In the genomic region with DNA sequence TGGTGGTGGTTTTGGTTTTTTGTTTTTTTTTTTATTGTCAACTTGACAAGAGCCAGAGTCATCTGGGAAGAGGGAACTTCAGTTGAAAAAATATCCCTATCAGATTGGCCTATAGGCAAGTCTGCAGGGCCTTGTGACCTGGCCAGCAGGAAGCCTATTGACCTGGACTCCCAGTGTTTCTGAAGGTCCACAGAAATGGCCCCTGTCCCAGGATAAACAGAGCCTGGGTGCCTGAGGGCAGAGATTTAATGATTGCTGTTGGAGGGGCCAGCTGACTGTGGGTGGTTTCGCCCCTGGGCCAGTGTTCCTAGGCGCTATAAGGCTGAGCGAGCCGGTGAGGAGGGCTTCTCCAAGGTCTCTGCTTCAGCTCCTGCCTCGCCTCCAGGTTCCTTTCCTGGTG, we compare ENCODE assay signal across 36 mouse cellular contexts. TPM values are rescaled to one million over a fixed set of nuclear protein-coding genes. Genes with fewer than 3 reads are reported as not detected.
DNase-seq lines count a peak whose midpoint lies in the region; ATAC-seq lines count a peak whose summit lies in the region.
"Had no signal": no experiment of that assay in that cellular context is flagged by ENCODE, and none has a peak within 500 bp of the region (broad histone marks: within the 10 kb centered on the region; RNA-seq: fewer than 3 reads in every experiment).

No protein-coding gene starts in this region.

- H3K9me3 ChIP-seq in hindbrain, embryonic 11.5 days (ENCODE audit: control insufficient read depth, low read length), result no peaks in the 10 kb centered on the region
- no peaks in the 10 kb centered on the region for H3K9me3 ChIP-seq in hindbrain, embryonic 10.5 days
- H3K9me3 ChIP-seq in embryonic facial prominence, embryonic 10.5 days, result no peaks in the 10 kb centered on the region
- H3K9me3 ChIP-seq in liver, embryonic 12.5 days (replicated peaks), result no peaks in the 10 kb centered on the region
- H3K9me3 ChIP-seq: heart, embryonic 12.5 days; liver, embryonic 13.5 days; midbrain, embryonic 12.5 days; neural tube, embryonic 13.5 days; stomach, embryonic 15.5 days had no signal

- H3K4me1 ChIP-seq in hindbrain, embryonic 11.5 days (replicated peaks; ENCODE audit: control insufficient read depth, insufficient read depth, low read length), result peaks cover 7% of the 10 kb centered on the region
- peaks cover 52% of the 10 kb centered on the region for H3K4me1 ChIP-seq in hindbrain, embryonic 10.5 days (replicated peaks)
- H3K4me1 ChIP-seq in embryonic facial prominence, embryonic 10.5 days, result peaks cover 48% of the 10 kb centered on the region
- H3K4me1 ChIP-seq in liver, embryonic 12.5 days, result peaks cover 41% of the 10 kb centered on the region

- no peak overlapping the region for H3K27ac ChIP-seq in hindbrain, embryonic 11.5 days (ENCODE audit: low read depth, low read length)
- no peak overlapping the region for H3K27ac ChIP-seq in hindbrain, embryonic 10.5 days
- no peak overlapping the region for H3K27ac ChIP-seq in embryonic facial prominence, embryonic 10.5 days (replicated peaks)
- H3K27ac ChIP-seq in liver, embryonic 12.5 days, result 0 out of 2 replicates have a peak overlapping the region, but pooled peaks have one; percentile 3
- H3K27ac ChIP-seq: embryonic facial prominence, embryonic 13.5 days; gastrocnemius, adult 2 months; liver, embryonic 13.5 days; midbrain, embryonic 12.5 days; neural tube, embryonic 13.5 days; stomach, embryonic 15.5 days had no signal

- no peaks in the 10 kb centered on the region; the same call in 1 of the 2 replicates for H3K36me3 ChIP-seq in hindbrain, embryonic 11.5 days (ENCODE audit: control insufficient read depth, insufficient read depth, low read length)
- H3K36me3 ChIP-seq in hindbrain, embryonic 10.5 days, result peaks cover 18% of the 10 kb centered on the region
- peaks cover 20% of the 10 kb centered on the region for H3K36me3 ChIP-seq in embryonic facial prominence, embryonic 10.5 days (replicated peaks)
- H3K36me3 ChIP-seq in liver, embryonic 12.5 days, result 0 out of 2 replicates have a peak, but pooled peaks cover under 1% of the 10 kb centered on the region
- H3K36me3 ChIP-seq: liver, embryonic 13.5 days had no signal

- H3K4me2 ChIP-seq in hindbrain, embryonic 11.5 days (replicated peaks; ENCODE audit: low read depth, low read length), result no peak overlapping the region
- no peak overlapping the region for H3K4me2 ChIP-seq in liver, embryonic 12.5 days
- H3K4me2 ChIP-seq: embryonic facial prominence, embryonic 13.5 days; heart, embryonic 12.5 days; liver, embryonic 13.5 days; midbrain, embryonic 12.5 days; neural tube, embryonic 13.5 days; stomach, embryonic 15.5 days had no signal

- H3K9ac ChIP-seq in hindbrain, embryonic 11.5 days (ENCODE audit: low read depth, low read length), result no peak overlapping the region
- H3K9ac ChIP-seq in liver, embryonic 12.5 days, result no peak overlapping the region
- H3K9ac ChIP-seq: embryonic facial prominence, embryonic 13.5 days; heart, embryonic 12.5 days; liver, embryonic 13.5 days; midbrain, embryonic 12.5 days; neural tube, embryonic 13.5 days; stomach, embryonic 15.5 days had no signal

- ATAC-seq in hindbrain, embryonic 11.5 days (ENCODE audit: low FRiP score), result no peak
- no peak for ATAC-seq in liver, embryonic 12.5 days
- ATAC-seq: hindbrain, embryonic 16.5 days; Patski had no signal

- 68% methylated on average over 5 of the region's 5 CpGs for WGBS in hindbrain, embryonic 11.5 days
- 58% methylated on average over 5 of the region's 5 CpGs for WGBS in hindbrain, embryonic 10.5 days
- WGBS in embryonic facial prominence, embryonic 10.5 days, result 43% methylated on average over 5 of the region's 5 CpGs
- WGBS in liver, embryonic 12.5 days (ENCODE audit: insufficient replicate concordance), result 70% methylated on average over 5 of the region's 5 CpGs

- DNase-seq in hindbrain, embryonic 11.5 days (ENCODE audit: low spot score), result peak; percentile 2
- no peak for DNase-seq in hindbrain, embryonic 10.5 days (ENCODE audit: low spot score)
- DNase-seq in embryonic facial prominence, embryonic 10.5 days (ENCODE audit: low spot score), result no peak
- DNase-seq in left cerebral cortex, adult 9 months (ENCODE audit: low spot score in 2 of 2), result no peak
- DNase-seq in retina, postnatal 1 day, result no peak
- DNase-seq in retina, embryonic 14.5 days (ENCODE audit: low spot score), result no peak
- DNase-seq: adrenal gland, postnatal 25 days; B cell, adult 2 months; cerebellum, adult 11-12 months; cerebellum, adult 9-11 months; embryo, embryonic 11 days; gastrocnemius, adult 2 months; gastrocnemius, postnatal 36 days; heart, adult 18-20 months; heart, postnatal 10 days; kidney, adult 18-20 months; layer of hippocampus, postnatal 36 days; liver, embryonic 13.5 days; lung, postnatal 36 days; right cerebral cortex, postnatal 14 days; thymus, adult 18-20 months; thymus, postnatal 25 days had no signal

- H3K27me3 ChIP-seq in hindbrain, embryonic 11.5 days (ENCODE audit: control insufficient read depth, insufficient read depth, low read length), result peaks cover 19% of the 10 kb centered on the region
- H3K27me3 ChIP-seq in hindbrain, embryonic 10.5 days (ENCODE audit: insufficient read depth, poor library complexity, severe bottlenecking), result peaks cover 33% of the 10 kb centered on the region
- peaks cover 53% of the 10 kb centered on the region for H3K27me3 ChIP-seq in embryonic facial prominence, embryonic 10.5 days (replicated peaks; ENCODE audit: low read depth, poor library complexity, severe bottlenecking)
- H3K27me3 ChIP-seq in liver, embryonic 12.5 days (replicated peaks), result peaks cover 70% of the 10 kb centered on the region

- no peak overlapping the region for H3K4me3 ChIP-seq in hindbrain, embryonic 11.5 days (ENCODE audit: low read depth, low read length)
- no peak overlapping the region for H3K4me3 ChIP-seq in hindbrain, embryonic 10.5 days
- peak overlapping the region; percentile 5; the same call in 1 of the 2 replicates for H3K4me3 ChIP-seq in embryonic facial prominence, embryonic 10.5 days
- no peak overlapping the region for H3K4me3 ChIP-seq in liver, embryonic 12.5 days
- H3K4me3 ChIP-seq: embryonic facial prominence, embryonic 13.5 days; gastrocnemius, adult 2 months; heart, embryonic 12.5 days; liver, embryonic 13.5 days; megakaryocyte, embryonic 14.5 days; midbrain, embryonic 12.5 days; neural tube, embryonic 13.5 days; stomach, embryonic 15.5 days had no signal

RNA-seq across cellular contexts. Expression of gene Dkkl1, which starts 1.8 kb away (rescaled TPM):
- 1.6 and 1.7 TPM in 2 replicates for polyA plus RNA-seq in hindbrain, embryonic 11.5 days (2014; fragmentation: Nextera tagmentation; extraction: Ambion mirVana)
- 1.8 and 2.1 TPM in 2 replicates for polyA plus RNA-seq in hindbrain, embryonic 10.5 days (2016; fragmentation: Nextera tagmentation; extraction: Ambion mirVana)
- polyA plus RNA-seq in embryonic facial prominence, embryonic 10.5 days (2016; fragmentation: Nextera tagmentation; extraction: Ambion mirVana), result 1.2 and 2.0 TPM in 2 replicates
- polyA plus RNA-seq in liver, embryonic 12.5 days (2016; fragmentation: Nextera tagmentation; extraction: Ambion mirVana), result 1.9 and 3.0 TPM in 2 replicates
- polyA plus RNA-seq: kidney, embryonic 16.5 days; Patski had no signal

RNA-seq across cellular contexts. Expression of gene Tead2, which starts 1.8 kb away (rescaled TPM):
- 229 and 242 TPM in 2 replicates for polyA plus RNA-seq in hindbrain, embryonic 11.5 days (2014; fragmentation: Nextera tagmentation; extraction: Ambion mirVana)
- polyA plus RNA-seq in hindbrain, embryonic 10.5 days (2016; fragmentation: Nextera tagmentation; extraction: Ambion mirVana), result 324 and 370 TPM in 2 replicates
- polyA plus RNA-seq in embryonic facial prominence, embryonic 10.5 days (2016; fragmentation: Nextera tagmentation; extraction: Ambion mirVana), result 394 and 421 TPM in 2 replicates
- 23.6 and 28.2 TPM in 2 replicates for polyA plus RNA-seq in liver, embryonic 12.5 days (2016; fragmentation: Nextera tagmentation; extraction: Ambion mirVana)

RNA-seq across cellular contexts. Expression of gene Ccdc155, which starts 9.0 kb away (rescaled TPM):
- 0.31 and 0.40 TPM in 2 replicates for polyA plus RNA-seq in hindbrain, embryonic 11.5 days (2014; fragmentation: Nextera tagmentation; extraction: Ambion mirVana)
- polyA plus RNA-seq in hindbrain, embryonic 10.5 days (2016; fragmentation: Nextera tagmentation; extraction: Ambion mirVana), result 0.64 and 0.80 TPM in 2 replicates
- 0.62 and 0.67 TPM in 2 replicates for polyA plus RNA-seq in embryonic facial prominence, embryonic 10.5 days (2016; fragmentation: Nextera tagmentation; extraction: Ambion mirVana)
- polyA plus RNA-seq in liver, embryonic 12.5 days (2016; fragmentation: Nextera tagmentation; extraction: Ambion mirVana), result 0.07 and 0.13 TPM in 2 replicates
- polyA plus RNA-seq: small intestine, adult 2 months had no signal

RNA-seq across cellular contexts. Expression of gene Cd37, which starts 25.2 kb away (rescaled TPM):
- 1.1 and 2.5 TPM in 2 replicates for polyA plus RNA-seq in hindbrain, embryonic 11.5 days (2014; fragmentation: Nextera tagmentation; extraction: Ambion mirVana)
- 1.0 and 1.1 TPM in 2 replicates for polyA plus RNA-seq in hindbrain, embryonic 10.5 days (2016; fragmentation: Nextera tagmentation; extraction: Ambion mirVana)
- polyA plus RNA-seq in embryonic facial prominence, embryonic 10.5 days (2016; fragmentation: Nextera tagmentation; extraction: Ambion mirVana), result 0.50 and 0.88 TPM in 2 replicates
- polyA plus RNA-seq in liver, embryonic 12.5 days (2016; fragmentation: Nextera tagmentation; extraction: Ambion mirVana), result 14.0 and 14.6 TPM in 2 replicates

RNA-seq across cellular contexts. Expression of gene Slc6a16, which starts 27.2 kb away (rescaled TPM):
- polyA plus RNA-seq in hindbrain, embryonic 11.5 days (2014; fragmentation: Nextera tagmentation; extraction: Ambion mirVana), result 0.14 and 0.32 TPM in 2 replicates
- 0.26 TPM in 1 of 2 replicates, not detected in the other for polyA plus RNA-seq in hindbrain, embryonic 10.5 days (2016; fragmentation: Nextera tagmentation; extraction: Ambion mirVana)
- polyA plus RNA-seq in embryonic facial prominence, embryonic 10.5 days (2016; fragmentation: Nextera tagmentation; extraction: Ambion mirVana), result 0.28 and 0.32 TPM in 2 replicates
- not detected in 2 replicates for polyA plus RNA-seq in liver, embryonic 12.5 days (2016; fragmentation: Nextera tagmentation; extraction: Ambion mirVana)
- polyA plus RNA-seq: forebrain, embryonic 11.5 days; large intestine, adult 2 months; liver, embryonic 13.5 days; lung, embryonic 16.5 days; Patski; small intestine, adult 2 months; stomach, embryonic 15.5 days had no signal
